Mouse (Mus musculus): Measurements from ENCODE around the gene Taf4.
A peak's percentile ranks its signal among the peaks of the same experiment; 100 is the strongest.

The Taf4 gene

GRCm38 (mm10) chr2:179976628-179977343, at the start of gene Taf4:
Gene Taf4 (minus strand): TSS chr2:179976646.
- DNase-seq (ENCODE audit: low spot score in 2 of 2), result peak; percentile 85 to 88

GRCm38 (mm10) chr2:180025861-180026200, 49.4 kb upstream of the Taf4 start:
- no peak for DNase-seq (ENCODE audit: low spot score in 2 of 2)

GRCm38 (mm10) chr2:180025135-180025860, 48.9 kb upstream of the Taf4 start:
- DNase-seq (ENCODE audit: low spot score in 2 of 2), result peak in 1 of 2 experiments; percentile 34

- DNase-seq (ENCODE audit: low spot score in 2 of 2), result peak; percentile 97
Measured at GRCm38 (mm10) chr2:180024401-180025098, 48.1 kb upstream of the Taf4 start, which contains the start of gene Lsm14b. Gene Lsm14b (plus strand): TSS chr2:180024987.

- no peak for DNase-seq (ENCODE audit: low spot score in 2 of 2)
Measured at GRCm38 (mm10) chr2:180022751-180023150, 46.3 kb upstream of the Taf4 start.

GRCm38 (mm10) chr2:180020919-180021318, 44.5 kb upstream of the Taf4 start:
- DNase-seq (ENCODE audit: low spot score in 2 of 2), result no peak

GRCm38 (mm10) chr2:180020091-180020661, 43.7 kb upstream of the Taf4 start:
- no peak for DNase-seq (ENCODE audit: low spot score in 2 of 2)

- no peak for DNase-seq (ENCODE audit: low spot score in 2 of 2)
Measured at GRCm38 (mm10) chr2:180018573-180018972, 42.1 kb upstream of the Taf4 start.

- DNase-seq (ENCODE audit: low spot score in 2 of 2), result no peak
Measured at GRCm38 (mm10) chr2:180017632-180018031, 41.2 kb upstream of the Taf4 start.

GRCm38 (mm10) chr2:180013686-180014085, 37.2 kb upstream of the Taf4 start:
- DNase-seq (ENCODE audit: low spot score in 2 of 2), result no peak

GRCm38 (mm10) chr2:180011370-180011769, 34.9 kb upstream of the Taf4 start:
- no peak for DNase-seq (ENCODE audit: low spot score in 2 of 2)

- DNase-seq (ENCODE audit: low spot score in 2 of 2), result no peak
Measured at GRCm38 (mm10) chr2:180010686-180011085, 34.2 kb upstream of the Taf4 start.

GRCm38 (mm10) chr2:180006352-180007017, 30.0 kb upstream of the Taf4 start:
- DNase-seq (ENCODE audit: low spot score in 2 of 2), result no peak

GRCm38 (mm10) chr2:180005656-180006351, 29.4 kb upstream of the Taf4 start:
- no peak for DNase-seq (ENCODE audit: low spot score in 2 of 2)

GRCm38 (mm10) chr2:180001635-180002034, 25.2 kb upstream of the Taf4 start:
- no peak for DNase-seq (ENCODE audit: low spot score in 2 of 2)

GRCm38 (mm10) chr2:179998431-179998830, 22.0 kb upstream of the Taf4 start:
- DNase-seq (ENCODE audit: low spot score in 2 of 2), result no peak

- no peak for DNase-seq (ENCODE audit: low spot score in 2 of 2)
Measured at GRCm38 (mm10) chr2:179993071-179993470, 16.6 kb upstream of the Taf4 start.

GRCm38 (mm10) chr2:179989098-179989497, 12.7 kb upstream of the Taf4 start:
- DNase-seq (ENCODE audit: low spot score in 2 of 2), result no peak

- DNase-seq (ENCODE audit: low spot score in 2 of 2), result no peak
Measured at GRCm38 (mm10) chr2:179986437-179987022, 10.1 kb upstream of the Taf4 start.

GRCm38 (mm10) chr2:179985695-179986094, 9.2 kb upstream of the Taf4 start:
- DNase-seq (ENCODE audit: low spot score in 2 of 2), result no peak

- DNase-seq (ENCODE audit: low spot score in 2 of 2), result no peak
Measured at GRCm38 (mm10) chr2:179984830-179985229, 8.4 kb upstream of the Taf4 start.
